Mouse (Mus musculus) CH12.LX (cell line): Measurements from ENCODE around the gene Dscaml1. TPM values are rescaled to one million over a fixed set of nuclear protein-coding genes. Genes with fewer than 3 reads are reported as not detected.

Experiments
- DNase-seq: peaks from one replicate; pipeline ENCODE4 v3.0.0-alpha.2; 2013; ENCODE audit errors: extremely low read depth
- H3K27ac ChIP-seq: 2 replicates; pipeline ENCODE4 v1.5.1; 2012; ENCODE audit warnings: low read depth, mild to moderate bottlenecking, control low read depth, moderate library complexity; ENCODE audit not compliant: insufficient read depth
- H3K27me3 ChIP-seq: replicated peaks from 2 replicates; pipeline ENCODE3; 2012; ENCODE audit warnings: inconsistent platforms
- H3K36me3 ChIP-seq, 2 experiments: replicated peaks in 1 of 2; 2 replicates each; pipeline versions ENCODE3 to v1.6.1; 2012; ENCODE audit warnings: inconsistent platforms in 1 of 2, low read length in 1 of 2, mild to moderate bottlenecking in 1 of 2, mixed read lengths in 1 of 2, moderate library complexity in 1 of 2; ENCODE audit not compliant: control insufficient read depth in 1 of 2, insufficient read depth in 1 of 2
- H3K4me1 ChIP-seq, 2 experiments: 2 replicates each; pipeline ENCODE4 v1.6.1; 2012; ENCODE audit warnings: inconsistent platforms in 1 of 2, moderate library complexity in 1 of 2; ENCODE audit not compliant: insufficient read depth in 2 of 2, control insufficient read depth in 1 of 2
- H3K4me2 ChIP-seq: 2 replicates; pipeline ENCODE4 v1.6.1; 2012; ENCODE audit warnings: low read depth, mild to moderate bottlenecking, control low read depth; ENCODE audit not compliant: poor library complexity, insufficient read depth, severe bottlenecking
- H3K4me3 ChIP-seq, 3 experiments: fragments of 150-350 bp in 1 of 3; sonication (generic) in 1 of 3; replicated peaks in 1 of 3; 2 replicates each; pipeline versions ENCODE3 to v1.5.1; 2011 to 2012; ENCODE audit warnings: low read depth in 2 of 3, low read length in 2 of 3, mild to moderate bottlenecking in 2 of 3, moderate library complexity in 2 of 3, control low read depth in 1 of 3, improper control_type of control experiment in 1 of 3, inconsistent platforms in 1 of 3, mixed read lengths in 1 of 3; ENCODE audit not compliant: poor library complexity in 1 of 3
- H3K79me2 ChIP-seq: replicated peaks from 2 replicates; pipeline ENCODE4 v1.6.1; 2012; ENCODE audit warnings: mild to moderate bottlenecking, moderate library complexity; ENCODE audit not compliant: control insufficient read depth, poor library complexity, insufficient read depth, severe bottlenecking; ENCODE audit errors: extremely low read depth
- H3K9ac ChIP-seq: 2 replicates; pipeline ENCODE4 v1.6.1; 2012; ENCODE audit warnings: low read depth, mild to moderate bottlenecking, control low read depth, moderate library complexity; ENCODE audit not compliant: insufficient read depth
- H3K9me3 ChIP-seq: replicated peaks from 2 replicates; pipeline ENCODE3; 2012; ENCODE audit warnings: low read length, inconsistent platforms, mixed read lengths
- CHD2 ChIP-seq: IDR thresholded peaks from 2 replicates; pipeline ENCODE4 v1.6.1; 2011; ENCODE audit warnings: low read length, improper control_type of control experiment
- E2F4 ChIP-seq: IDR thresholded peaks from 2 replicates; pipeline ENCODE4 v1.6.1; 2011; ENCODE audit warnings: low read depth, low read length, improper control_type of control experiment; ENCODE audit not compliant: insufficient replicate concordance
- ELF1 ChIP-seq: IDR thresholded peaks from 2 replicates; pipeline ENCODE4 v1.6.1; 2014; ENCODE audit warnings: low read depth, mild to moderate bottlenecking, inconsistent platforms, low read length, improper control_type of control experiment
- EP300 ChIP-seq: IDR thresholded peaks from 2 replicates; pipeline ENCODE4 v1.6.1; 2011; ENCODE audit warnings: low read length, improper control_type of control experiment
- ETS1 ChIP-seq: conservative IDR thresholded peaks from 2 replicates; pipeline ENCODE4 v1.6.1; 2012; ENCODE audit warnings: low read depth, mild to moderate bottlenecking, inconsistent platforms, low read length, improper control_type of control experiment, moderate library complexity
- GABPA ChIP-seq: IDR thresholded peaks from 2 replicates; pipeline ENCODE4 v1.6.1; 2012; ENCODE audit warnings: low read depth, low read length, improper control_type of control experiment, inconsistent platforms; ENCODE audit not compliant: insufficient replicate concordance
- HCFC1 ChIP-seq: IDR thresholded peaks from 2 replicates; pipeline ENCODE4 v1.6.1; 2012; ENCODE audit warnings: low read depth, mild to moderate bottlenecking, inconsistent platforms, low read length, improper control_type of control experiment
- IRF4 ChIP-seq: IDR thresholded peaks from 2 replicates; pipeline ENCODE4 v1.6.1; 2014; ENCODE audit warnings: low read depth, mild to moderate bottlenecking, inconsistent platforms, low read length, improper control_type of control experiment
- JUN ChIP-seq: IDR thresholded peaks from 2 replicates; pipeline ENCODE4 v1.6.1; 2011; ENCODE audit warnings: low read depth, mild to moderate bottlenecking, low read length, improper control_type of control experiment, moderate library complexity; ENCODE audit not compliant: insufficient read depth
- JUND ChIP-seq: conservative IDR thresholded peaks from 2 replicates; pipeline ENCODE4 v1.6.1; 2011; ENCODE audit warnings: low read depth, low read length, improper control_type of control experiment
- MAZ ChIP-seq: IDR thresholded peaks from 2 replicates; pipeline ENCODE4 v1.6.1; 2012; ENCODE audit warnings: low read depth, mild to moderate bottlenecking, inconsistent platforms, low read length, improper control_type of control experiment, moderate library complexity
- MXI1 ChIP-seq: IDR thresholded peaks from 2 replicates; pipeline ENCODE4 v1.6.1; 2011; ENCODE audit warnings: mild to moderate bottlenecking, low read depth, low read length, improper control_type of control experiment
- PAX5 ChIP-seq: IDR thresholded peaks from 2 replicates; pipeline ENCODE4 v1.6.1; 2012; ENCODE audit warnings: low read length, inconsistent platforms, mixed read lengths
- POLR2A ChIP-seq: IDR thresholded peaks from 2 replicates; pipeline ENCODE4 v1.6.1; 2011; ENCODE audit warnings: low read depth, mild to moderate bottlenecking, improper control_type of control experiment, low read length
- POLR2AphosphoS2 ChIP-seq: IDR thresholded peaks from 2 replicates; pipeline ENCODE4 v1.6.1; 2011; ENCODE audit warnings: low read depth, low read length, improper control_type of control experiment
- RAD21 ChIP-seq: IDR thresholded peaks from 2 replicates; pipeline ENCODE4 v1.6.1; 2011; ENCODE audit warnings: low read depth, mild to moderate bottlenecking, low read length, improper control_type of control experiment, moderate library complexity
- TBP ChIP-seq: conservative IDR thresholded peaks from 2 replicates; pipeline ENCODE4 v1.6.1; 2011; ENCODE audit warnings: low read depth, low read length, improper control_type of control experiment
- USF2 ChIP-seq: conservative IDR thresholded peaks from 2 replicates; pipeline ENCODE4 v1.6.1; 2011; ENCODE audit warnings: low read depth, low read length, improper control_type of control experiment
- ZC3H11A ChIP-seq: IDR thresholded peaks from 2 replicates; pipeline ENCODE4 v1.6.1; 2012; ENCODE audit warnings: low read depth, mild to moderate bottlenecking, inconsistent platforms, low read length, improper control_type of control experiment
- ZKSCAN1 ChIP-seq: IDR thresholded peaks from 2 replicates; pipeline ENCODE4 v1.6.1; 2012; ENCODE audit warnings: low read depth, inconsistent platforms, low read length, improper control_type of control experiment, borderline replicate concordance
- ZMIZ1 ChIP-seq: IDR thresholded peaks from 2 replicates; pipeline ENCODE4 v1.6.1; 2012; ENCODE audit warnings: low read depth, mild to moderate bottlenecking, inconsistent platforms, low read length, improper control_type of control experiment
- dilution Hi-C: fragments of 300-500 bp; cut with MboI; formaldehyde crosslinking; loops from 2 replicates; pipeline ENCODE4 v1.14.3; 2020; ENCODE audit warnings: low sequenced_read_pairs; ENCODE audit not compliant: extremely low pct_unique_long_range_greater_than_20kb, extremely low pct_ligation_motif_present
- in situ Hi-C: fragments of 300-500 bp; cut with MboI; formaldehyde crosslinking; loops from 3 replicates; pipeline ENCODE4 v1.14.3; 2019; ENCODE audit warnings: low sequenced_read_pairs, low pct_ligation_motif_present, low pct_unique_long_range_greater_than_20kb, mixed read lengths
- polyA plus RNA-seq: library from polyadenylated mRNA; unstranded; fragments of >175 nt; gene quantifications from 2 replicates; pipeline ENCODE4 v1.2.1, GENCODE M21; 2012; ENCODE audit warnings: low read depth; ENCODE audit not compliant: insufficient read length
- total RNA-seq, 2 experiments: library from RNA; depleted of rRNA; stranded (reverse); fragments of 300-350 nt in 1 of 2; fragments of >200 nt in 1 of 2; gene quantifications; 2 replicates each; pipeline ENCODE4 v1.2.3; 2012 to 2014

The Dscaml1 gene
- total and polyA plus RNA-seq, 3 experiments: not detected

GRCm38 (mm10) chr9:45539265-45540044 lies 113.0 kb downstream of the Dscaml1 start:
- Histone ChIP-seq H3K36me3 (no peaks in the 10 kb centered on the region), H3K79me2 (no peaks in the 10 kb centered on the region), H3K27ac (no peak overlapping the region), H3K9me3 (no peaks in the 10 kb centered on the region), H3K4me3 (no peak overlapping the region), H3K27me3 (peaks cover 15% of the 10 kb centered on the region), H3K9ac (no peak overlapping the region), H3K4me1 (peaks cover 0 to 4% of the 10 kb centered on the region in 2 experiments; a peak in 2 of 4 replicates), H3K4me2 (no peak overlapping the region)
- no peak for DNase-seq
- in situ Hi-C loops: no loop called here
- dilution Hi-C loops: no loop called here
- TF ChIP-seq RAD21 (no peak), POLR2A (no peak), IRF4 (no peak), JUND (no peak), PAX5 (no peak), MAZ (no peak), GABPA (no peak)

DNA sequence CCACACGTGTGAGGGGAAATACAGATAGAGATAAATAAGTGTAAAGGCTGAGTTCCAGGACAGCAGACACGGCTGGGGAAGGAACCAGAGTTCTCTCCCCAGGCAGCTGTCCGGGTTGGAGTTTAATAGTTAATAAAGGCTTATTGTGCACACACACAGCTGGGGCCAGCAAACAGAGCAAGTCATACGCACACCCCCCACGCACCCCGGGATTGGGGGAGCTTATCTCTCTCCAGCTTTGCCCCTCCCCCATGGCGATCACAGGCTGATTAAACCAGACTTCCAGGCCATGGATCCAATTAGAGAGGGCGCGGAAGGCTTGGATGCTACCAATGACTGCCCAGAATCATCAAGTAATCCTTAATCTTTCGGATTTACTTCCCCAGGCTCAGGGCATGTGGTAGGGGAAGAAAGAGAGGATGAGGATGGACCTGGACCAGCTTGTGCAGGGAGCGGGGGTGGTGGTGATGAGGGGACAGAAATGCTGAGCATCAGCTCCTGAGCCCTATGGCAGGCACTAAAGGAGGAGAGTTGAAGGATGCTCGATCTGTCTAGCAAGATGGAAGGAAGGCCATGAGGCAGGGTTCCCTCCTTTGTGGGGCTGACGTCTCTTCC lies 119.7 kb downstream of the Dscaml1 start:
- no peak overlapping the region for H3K9ac ChIP-seq
- in situ Hi-C loops (no loop called here), dilution Hi-C loops (no loop called here)
- H3K27me3 ChIP-seq: peaks cover 5% of the 10 kb centered on the region
- H3K27ac ChIP-seq: no peak overlapping the region
- no peak for DNase-seq
- no peak for TF ChIP-seq CHD2
- no peak for TF ChIP-seq POLR2AphosphoS2
- no peak for TF ChIP-seq MXI1
- TF ChIP-seq ZC3H11A: no peak
- H3K36me3 ChIP-seq: no peaks in the 10 kb centered on the region
- no peak overlapping the region for H3K4me3 ChIP-seq
- H3K4me2 ChIP-seq: no peak overlapping the region
- no peaks in the 10 kb centered on the region for H3K79me2 ChIP-seq
- H3K4me1 ChIP-seq: peaks cover 0 to 28% of the 10 kb centered on the region in 2 experiments; a peak in 2 of 4 replicates
- H3K9me3 ChIP-seq: no peaks in the 10 kb centered on the region

DNA sequence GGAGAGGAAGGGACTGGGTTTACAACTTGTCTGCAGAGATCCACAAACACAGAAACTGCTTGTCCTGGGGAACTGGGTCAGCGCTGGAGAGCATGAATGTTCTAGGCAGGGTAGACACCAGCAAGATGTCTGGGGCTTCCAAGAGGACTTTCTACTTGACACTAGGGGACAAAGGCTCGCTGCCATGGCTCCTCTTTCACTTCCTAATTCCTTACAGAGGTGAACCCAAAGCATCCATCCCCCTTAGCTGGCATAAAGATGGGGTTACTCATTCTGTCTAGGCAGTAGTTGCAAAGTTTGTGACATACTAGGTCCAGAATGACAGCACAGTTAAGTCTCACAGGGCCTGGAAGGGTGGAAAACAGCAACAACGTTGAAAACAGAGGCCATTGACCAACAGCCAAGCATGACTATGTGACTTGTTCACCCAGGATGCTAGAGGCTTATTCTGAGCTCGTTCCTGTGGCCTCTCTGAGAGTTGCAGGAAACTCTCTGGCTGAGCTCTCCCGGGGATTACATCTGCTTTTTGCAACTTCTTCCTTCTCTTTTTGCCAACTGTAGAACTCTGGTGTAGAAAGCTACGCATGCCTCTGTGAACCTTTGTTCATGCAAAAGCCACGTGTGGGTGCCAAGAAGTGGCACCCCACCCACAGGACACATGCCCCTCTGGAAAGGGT lies 120.6 kb downstream of the Dscaml1 start:
- TF ChIP-seq EP300 (no peak), ETS1 (no peak), CHD2 (no peak), ELF1 (no peak), ZMIZ1 (no peak), E2F4 (no peak), POLR2AphosphoS2 (no peak), JUND (no peak), USF2 (no peak), JUN (no peak), HCFC1 (no peak), TBP (no peak), ZKSCAN1 (no peak)
- in situ Hi-C loops: no loop called here
- DNase-seq: peak; percentile 20
- no peak overlapping the region for H3K4me3 ChIP-seq
- no peak overlapping the region for H3K9ac ChIP-seq
- no peaks in the 10 kb centered on the region for H3K36me3 ChIP-seq
- no peak overlapping the region for H3K4me2 ChIP-seq
- peaks cover 4% of the 10 kb centered on the region for H3K27me3 ChIP-seq
- dilution Hi-C loops: no loop called here
- no peak overlapping the region for H3K27ac ChIP-seq
- peaks cover 0 to 28% of the 10 kb centered on the region in 2 experiments; a peak in 2 of 4 replicates for H3K4me1 ChIP-seq
- H3K9me3 ChIP-seq: no peaks in the 10 kb centered on the region
- no peaks in the 10 kb centered on the region for H3K79me2 ChIP-seq
